Mouse (Mus musculus) stomach, embryonic 14.5 days (tissue): ENCODE results near the gene Kcp. TPM values are rescaled to one million over a fixed set of nuclear protein-coding genes. Genes with fewer than 3 reads are reported as not detected.
A peak's percentile ranks its signal among the peaks of the same experiment; 100 is the strongest.

ENCODE experiments used
- ATAC-seq: fragments of 200-750 bp; cut with Nextera tagmentation; 2 replicates; pipeline ENCODE4 v1.8.0; 2017; ENCODE audit warnings: low read depth, moderate TSS enrichment; ENCODE audit not compliant: insufficient number of reproducible peaks, insufficient read depth, low FRiP score
- H3K27ac ChIP-seq: fragments of 300-500 bp; sonication (generic); 2 replicates; pipeline ENCODE4 v1.5.1; 2014; ENCODE audit warnings: mild to moderate bottlenecking, low read length, moderate library complexity, mixed read lengths
- H3K27me3 ChIP-seq: fragments of 300-500 bp; sonication (generic); 2 replicates; pipeline ENCODE4 v1.6.1; 2014; ENCODE audit warnings: low read length, control low read depth, mixed read lengths; ENCODE audit not compliant: control insufficient read depth, insufficient read depth
- H3K36me3 ChIP-seq: fragments of 300-500 bp; sonication (generic); 2 replicates; pipeline ENCODE4 v1.6.1; 2014; ENCODE audit warnings: mild to moderate bottlenecking, control low read depth, low read length, moderate library complexity, mixed read lengths; ENCODE audit not compliant: control insufficient read depth, insufficient read depth
- H3K4me1 ChIP-seq: fragments of 300-500 bp; sonication (generic); 2 replicates; pipeline ENCODE4 v1.6.1; 2014; ENCODE audit warnings: low read length, control low read depth, mixed read lengths; ENCODE audit not compliant: control insufficient read depth, insufficient read depth
- H3K4me2 ChIP-seq: fragments of 300-500 bp; sonication (generic); replicated peaks from 2 replicates; pipeline ENCODE4 v1.6.1; 2014; ENCODE audit warnings: low read depth, low read length, control low read depth
- H3K4me3 ChIP-seq: fragments of 300-500 bp; sonication (generic); 2 replicates; pipeline ENCODE4 v1.5.1; 2014; ENCODE audit warnings: low read depth, low read length, control low read depth
- H3K9ac ChIP-seq: fragments of 300-500 bp; sonication (generic); replicated peaks from 2 replicates; pipeline ENCODE4 v1.6.1; 2014; ENCODE audit warnings: low read depth, mild to moderate bottlenecking, control low read depth, low read length, moderate library complexity, mixed read lengths
- H3K9me3 ChIP-seq: fragments of 300-500 bp; sonication (generic); 2 replicates; pipeline ENCODE4 v1.6.1; 2016; ENCODE audit warnings: low read depth, low read length, control low read depth; ENCODE audit not compliant: control insufficient read depth
- WGBS: fragments of 180-500 bp; shearing (Covaris S2); extraction: QIAGEN DNeasy Blood & Tissue Kit; methylation state at CpG from one replicate; pipeline ENCODE4 v1.1.7; 2014; 5-methylcytosine and 5-hydroxymethylcytosine counted together
- polyA plus RNA-seq: library from polyadenylated mRNA; unstranded; fragments of >200 nt; fragmentation: Nextera tagmentation; extraction: Ambion mirVana; gene quantifications from 2 replicates; pipeline ENCODE4 v1.2.1, GENCODE M21; 2014

Gene Kcp
- polyA plus RNA-seq, 1 experiment from 2014 or later, result 30.4 TPM

DNA sequence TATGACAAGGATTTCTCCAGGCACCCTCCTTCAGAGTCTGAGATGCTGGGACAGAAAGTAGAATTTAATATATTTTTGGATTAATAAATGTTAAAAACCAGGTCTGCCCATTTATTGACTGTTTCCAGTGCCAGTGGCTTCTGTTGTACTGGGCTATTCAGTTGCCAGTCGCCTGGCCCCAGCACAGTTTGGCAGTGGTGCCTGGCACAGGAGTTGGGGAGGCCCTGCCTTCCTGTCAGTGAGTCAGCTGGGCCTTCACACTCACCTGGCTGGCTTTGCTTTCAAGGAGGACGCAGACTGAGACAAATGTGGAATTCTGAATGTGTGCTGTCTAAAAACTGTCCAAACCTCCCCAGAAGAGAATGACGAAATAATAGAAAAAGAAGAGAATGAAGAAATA, 29.5 kb upstream of the Kcp start:
- no peak overlapping the region for H3K27ac ChIP-seq
- H3K9me3 ChIP-seq, result no peaks in the 10 kb centered on the region
- no peak overlapping the region for H3K4me2 ChIP-seq
- peaks cover 6% of the 10 kb centered on the region; the same call in 1 of the 2 replicates for H3K36me3 ChIP-seq
- 80% methylated on average over 3 of the region's 3 CpGs for WGBS
- no peaks in the 10 kb centered on the region for H3K4me1 ChIP-seq
- H3K9ac ChIP-seq, result no peak overlapping the region
- no peak overlapping the region for H3K4me3 ChIP-seq
- no peak for ATAC-seq
- H3K27me3 ChIP-seq, result no peaks in the 10 kb centered on the region

DNA sequence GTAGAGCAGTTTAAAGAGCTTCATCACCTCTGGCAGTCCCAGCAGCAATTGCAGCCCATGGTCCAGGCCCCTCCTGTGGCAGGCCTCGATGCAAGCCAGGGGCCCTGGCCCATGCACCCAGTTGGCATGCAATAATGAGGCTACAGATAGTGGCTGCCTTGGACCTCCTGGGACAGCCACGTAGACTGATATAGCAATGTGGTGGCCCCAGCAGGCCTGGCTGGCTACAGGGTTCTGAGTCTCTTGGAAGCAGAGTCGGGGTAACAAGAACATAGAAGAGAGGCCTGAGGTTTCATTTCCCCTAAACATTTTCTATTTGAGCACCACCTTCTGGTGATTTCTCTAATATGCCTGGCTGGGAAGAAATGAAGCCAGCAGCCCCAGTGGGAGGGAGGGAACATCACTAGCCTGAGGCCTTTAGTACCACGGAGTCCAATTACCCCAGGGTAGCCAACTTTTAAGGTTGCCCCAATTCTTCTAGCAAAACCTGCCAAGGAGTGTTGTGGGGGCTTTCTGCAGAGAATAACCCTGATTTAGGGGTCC, 29.0 kb upstream of the Kcp start:
- H3K4me1 ChIP-seq, result no peaks in the 10 kb centered on the region
- H3K4me2 ChIP-seq, result no peak overlapping the region
- H3K27ac ChIP-seq, result no peak overlapping the region
- H3K4me3 ChIP-seq, result no peak overlapping the region
- no peaks in the 10 kb centered on the region for H3K9me3 ChIP-seq
- no peaks in the 10 kb centered on the region for H3K27me3 ChIP-seq
- 65% methylated on average over 4 of the region's 4 CpGs for WGBS
- no peak overlapping the region for H3K9ac ChIP-seq
- ATAC-seq, result no peak
- H3K36me3 ChIP-seq, result peaks cover 3% of the 10 kb centered on the region; the same call in 1 of the 2 replicates

DNA sequence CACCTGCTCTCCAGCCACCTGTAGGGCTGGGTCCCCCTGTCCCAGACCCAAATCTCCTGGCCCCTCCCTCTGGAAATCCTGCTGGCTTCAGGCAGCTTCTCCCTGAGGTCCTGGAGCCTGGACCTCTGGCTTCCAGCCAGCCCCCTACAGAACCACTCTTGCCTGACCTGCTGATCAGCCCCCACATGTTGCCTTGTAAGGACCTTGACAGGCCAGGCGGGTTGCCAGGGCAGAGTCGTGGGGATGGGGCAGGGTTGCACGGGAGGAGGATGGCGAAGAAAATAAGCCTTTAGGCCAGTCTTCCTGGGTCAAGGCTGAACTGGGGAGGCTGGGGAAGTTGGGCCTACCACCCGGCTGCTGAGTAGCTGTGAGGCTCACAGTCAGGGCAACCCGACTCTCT, 27.6 kb upstream of the Kcp start:
- Histone ChIP-seq H3K4me1 (no peaks in the 10 kb centered on the region), H3K36me3 (no peaks in the 10 kb centered on the region; the same call in 1 of the 2 replicates), H3K27ac (no peak overlapping the region), H3K4me2 (no peak overlapping the region), H3K9me3 (no peaks in the 10 kb centered on the region), H3K9ac (no peak overlapping the region), H3K27me3 (no peaks in the 10 kb centered on the region), H3K4me3 (no peak overlapping the region)
- no peak for ATAC-seq
- 57% methylated on average over 6 of the region's 6 CpGs for WGBS

DNA sequence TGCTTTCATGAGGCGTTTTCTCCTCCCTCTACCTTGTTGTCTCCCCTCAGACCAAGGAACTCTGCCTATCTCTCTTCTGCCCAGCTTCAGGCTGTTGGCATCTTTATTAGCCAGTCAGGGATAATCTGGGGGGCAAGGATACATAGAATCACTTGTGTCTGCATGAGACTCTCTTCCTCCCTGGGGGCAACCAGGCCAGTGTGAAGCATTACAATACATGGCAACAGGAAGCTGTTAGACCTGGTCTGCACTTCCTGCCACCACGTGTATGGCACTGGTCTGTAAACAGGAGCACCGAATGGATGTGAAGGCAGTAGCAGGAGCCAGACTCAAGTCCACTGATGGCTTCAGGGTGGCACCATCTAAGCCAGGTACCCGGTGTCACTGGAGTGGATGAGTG, 22.3 kb upstream of the Kcp start:
- H3K27me3 ChIP-seq, result peaks cover 15% of the 10 kb centered on the region

DNA sequence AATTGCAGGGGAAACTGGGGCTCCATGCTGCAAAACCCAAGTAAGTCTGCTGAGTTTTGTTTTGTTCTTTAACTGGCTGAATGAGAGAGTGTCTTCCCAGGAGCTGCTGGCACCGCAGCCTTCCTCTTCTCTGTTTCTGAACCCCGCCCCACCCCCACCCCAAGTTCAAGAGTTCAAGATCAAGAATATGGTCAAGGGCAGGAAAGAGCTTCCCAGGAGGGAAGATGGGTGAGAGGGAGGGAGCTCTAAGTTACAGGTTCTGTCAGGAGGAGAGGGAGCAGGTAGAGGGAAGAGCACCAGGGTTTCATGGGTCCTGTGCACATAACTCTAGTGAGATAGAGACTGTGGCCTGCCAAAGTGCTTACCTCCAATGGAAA, 21.7 kb upstream of the Kcp start:
- Histone ChIP-seq H3K9ac (no peak overlapping the region), H3K4me2 (0 out of 2 replicates have a peak overlapping the region, but pooled peaks have one; percentile 20), H3K4me3 (no peak overlapping the region), H3K27ac (no peak overlapping the region), H3K36me3 (no peaks in the 10 kb centered on the region), H3K9me3 (no peaks in the 10 kb centered on the region), H3K4me1 (peaks cover 22% of the 10 kb centered on the region), H3K27me3 (peaks cover 15% of the 10 kb centered on the region)
- 22% methylated on average over 2 of the region's 2 CpGs for WGBS
- ATAC-seq, result no peak

More for the DNA sequence above, 22.3 kb upstream of the Kcp start:
- no peak for ATAC-seq
- Histone ChIP-seq H3K4me3 (no peak overlapping the region), H3K27ac (no peak overlapping the region), H3K36me3 (no peaks in the 10 kb centered on the region), H3K4me2 (no peak overlapping the region), H3K9ac (no peak overlapping the region), H3K9me3 (no peaks in the 10 kb centered on the region), H3K4me1 (peaks cover 20% of the 10 kb centered on the region)
- 65% methylated on average over 4 of the region's 4 CpGs for WGBS

DNA sequence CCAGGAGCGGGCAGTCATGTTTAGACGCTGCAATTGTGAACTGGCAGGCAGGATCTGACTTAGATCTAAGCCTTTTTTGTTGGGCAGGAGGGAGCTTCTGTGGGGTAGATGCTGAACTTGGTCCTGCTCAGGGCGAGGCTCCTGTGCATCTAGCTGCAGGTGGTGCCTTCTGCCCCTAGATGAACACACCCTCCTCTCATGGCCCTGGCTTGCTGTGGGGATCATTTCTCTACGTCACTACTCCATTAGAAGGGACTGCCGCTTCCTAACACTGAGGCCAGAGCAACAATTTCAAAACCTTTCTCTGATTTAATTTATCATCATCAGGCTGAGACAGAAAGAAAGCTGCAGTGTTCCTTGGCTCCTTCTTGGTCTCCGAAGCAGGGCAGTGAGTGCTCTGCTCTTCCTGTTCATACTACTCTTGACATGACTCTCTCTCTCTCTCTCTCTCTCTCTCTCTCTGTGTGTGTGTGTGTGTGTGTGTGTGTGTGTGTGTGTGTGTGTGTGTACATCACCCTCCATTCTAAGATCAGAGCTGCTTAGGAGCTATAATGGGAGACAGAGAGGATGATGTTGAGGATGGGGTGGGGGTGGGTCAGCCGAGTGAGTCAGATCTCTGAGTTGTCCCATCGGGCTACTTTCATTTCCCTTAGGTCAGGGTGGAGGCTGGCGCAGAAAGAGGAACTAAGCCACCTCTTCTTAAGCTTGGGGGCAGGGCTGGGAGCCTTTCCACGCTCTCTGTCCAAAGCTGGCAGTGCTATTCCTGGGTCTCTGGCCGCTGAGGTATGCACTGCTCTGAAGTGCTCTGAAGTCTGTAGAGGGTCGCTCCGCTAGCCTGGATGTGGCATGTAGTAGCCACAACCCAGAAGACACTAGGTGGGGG, 21.1 kb upstream of the Kcp start:
- H3K27ac ChIP-seq, result no peak overlapping the region
- peak overlapping the region; percentile 54; the same call in 1 of the 2 replicates for H3K4me3 ChIP-seq
- no peak overlapping the region for H3K9ac ChIP-seq
- ATAC-seq, result no peak
- H3K9me3 ChIP-seq, result no peaks in the 10 kb centered on the region
- peaks cover 27% of the 10 kb centered on the region for H3K4me1 ChIP-seq
- peaks cover 15% of the 10 kb centered on the region for H3K27me3 ChIP-seq
- WGBS, result 27% methylated on average over 13 of the region's 13 CpGs
- H3K4me2 ChIP-seq, result peak overlapping the region; percentile 98
- no peaks in the 10 kb centered on the region for H3K36me3 ChIP-seq

DNA sequence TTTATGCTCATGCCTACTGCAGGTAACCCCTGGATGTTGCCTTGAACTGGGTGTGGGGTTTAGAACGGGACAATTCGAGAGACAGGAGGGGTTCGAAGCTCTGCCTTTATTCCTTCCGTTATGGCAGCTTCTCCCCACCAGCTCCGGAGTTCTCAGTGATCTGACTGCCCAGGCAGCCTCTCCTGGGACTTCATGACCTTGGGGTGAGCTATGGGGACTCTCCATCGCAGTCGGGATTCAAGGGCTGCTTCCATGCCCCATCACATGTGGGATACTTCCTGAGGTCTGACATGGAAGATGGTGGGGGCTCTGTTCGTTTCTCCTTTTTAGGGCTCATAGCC, 20.4 kb upstream of the Kcp start:
- Histone ChIP-seq H3K9me3 (no peaks in the 10 kb centered on the region), H3K36me3 (no peaks in the 10 kb centered on the region), H3K4me2 (peak overlapping the region; percentile 98), H3K4me3 (peak overlapping the region; percentile 54), H3K9ac (no peak overlapping the region), H3K27me3 (peaks cover 15% of the 10 kb centered on the region), H3K27ac (no peak overlapping the region), H3K4me1 (peaks cover 31% of the 10 kb centered on the region)
- WGBS, result 18% methylated on average over 8 of the region's 8 CpGs
- ATAC-seq, result no peak

DNA sequence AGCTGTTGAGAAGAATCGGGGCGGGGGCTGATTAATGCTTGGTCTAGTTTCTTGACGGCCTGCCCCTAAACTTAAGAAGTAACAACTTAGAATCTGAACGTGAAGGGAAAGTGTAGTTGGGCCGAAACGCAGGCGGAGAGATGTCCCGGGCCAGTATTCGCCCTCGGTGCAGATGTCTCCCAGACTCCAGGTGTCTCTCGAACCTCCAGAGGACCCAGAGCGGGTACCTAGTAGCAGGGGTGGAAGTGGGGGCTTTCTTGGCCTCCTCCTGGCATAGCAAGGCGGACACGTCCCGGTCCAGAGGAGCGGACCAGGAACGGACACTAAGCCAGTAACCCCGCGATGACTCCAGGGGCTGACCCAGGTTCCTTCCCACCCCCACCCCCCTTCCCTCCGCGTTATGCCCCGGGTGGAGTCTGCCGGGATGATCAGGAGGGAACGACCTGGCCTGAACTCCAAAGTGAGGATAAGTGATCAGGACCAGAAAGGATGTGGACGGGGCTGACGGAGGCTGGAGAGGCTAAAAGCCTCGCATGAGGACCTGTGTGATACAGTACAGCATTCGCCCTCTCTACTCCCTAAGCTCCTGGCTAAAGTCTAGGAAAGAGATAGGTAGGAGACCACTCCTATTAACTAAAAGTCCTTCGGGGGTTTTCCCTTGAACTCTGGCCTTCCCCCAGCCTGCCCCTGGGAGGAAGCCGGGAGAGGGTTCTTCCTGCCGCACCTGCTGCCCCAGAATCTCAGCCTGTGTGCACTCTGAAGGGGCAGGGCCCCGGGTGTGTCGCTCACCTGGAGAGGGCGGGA, 19.8 kb upstream of the Kcp start:
- no peak for ATAC-seq
- Histone ChIP-seq H3K9ac (no peak overlapping the region), H3K9me3 (no peaks in the 10 kb centered on the region), H3K27me3 (peaks cover 15% of the 10 kb centered on the region), H3K36me3 (no peaks in the 10 kb centered on the region), H3K4me1 (peaks cover 34% of the 10 kb centered on the region), H3K4me3 (peak overlapping the region; percentile 54), H3K4me2 (peak overlapping the region; percentile 98), H3K27ac (no peak overlapping the region)
- WGBS, result 5% methylated on average over 34 of the region's 34 CpGs
